ENCODE assay signal across 9 mouse cellular contexts in genomic region chr11:98981289-98981996, GRCm38 (mm10). TPM values are rescaled to one million over a fixed set of nuclear protein-coding genes. Genes with fewer than 3 reads are reported as not detected.
DNase-seq lines count a peak whose midpoint lies in the region; ATAC-seq lines count a peak whose summit lies in the region.
"Had no signal": no experiment of that assay in that cellular context is flagged by ENCODE, and none has a peak within 500 bp of the region (broad histone marks: within the 10 kb centered on the region; RNA-seq: fewer than 3 reads in every experiment).

No protein-coding gene starts in this region.

- H3K9ac ChIP-seq in lung, embryonic 16.5 days (ENCODE audit: low read length): peak overlapping the region; percentile 60
- H3K9ac ChIP-seq in forebrain, embryonic 14.5 days (ENCODE audit: low read length): peak overlapping the region; percentile 76
- peak overlapping the region; percentile 75 for H3K9ac ChIP-seq in neural tube, embryonic 15.5 days (replicated peaks)

- peaks cover 3% of the 10 kb centered on the region; the same call in 1 of the 2 replicates for H3K27me3 ChIP-seq in lung, embryonic 16.5 days (ENCODE audit: control insufficient read depth, insufficient read depth, low read depth, low read length)
- peaks cover 13% of the 10 kb centered on the region; the same call in 1 of the 2 replicates for H3K27me3 ChIP-seq in forebrain, embryonic 14.5 days (replicated peaks; ENCODE audit: control insufficient read depth, insufficient read depth, low read length)
- H3K27me3 ChIP-seq in limb, embryonic 10.5 days (ENCODE audit: low read depth, poor library complexity, severe bottlenecking): peaks cover 44% of the 10 kb centered on the region
- no peaks in the 10 kb centered on the region for H3K27me3 ChIP-seq in neural tube, embryonic 15.5 days (replicated peaks)

- no peaks in the 10 kb centered on the region for H3K36me3 ChIP-seq in lung, embryonic 16.5 days (ENCODE audit: control insufficient read depth, insufficient read depth, low read length)
- no peaks in the 10 kb centered on the region for H3K36me3 ChIP-seq in forebrain, embryonic 14.5 days (ENCODE audit: control insufficient read depth, insufficient read depth, low read length)
- H3K36me3 ChIP-seq in limb, embryonic 10.5 days: no peaks in the 10 kb centered on the region
- H3K36me3 ChIP-seq in neural tube, embryonic 15.5 days: no peaks in the 10 kb centered on the region

- peaks cover 8% of the 10 kb centered on the region; the same call in 1 of the 2 replicates for H3K4me1 ChIP-seq in lung, embryonic 16.5 days (replicated peaks; ENCODE audit: control insufficient read depth, insufficient read depth, low read length)
- peaks cover 3% of the 10 kb centered on the region for H3K4me1 ChIP-seq in forebrain, embryonic 14.5 days (ENCODE audit: control insufficient read depth, insufficient read depth, low read length)
- H3K4me1 ChIP-seq in limb, embryonic 10.5 days: peaks cover 45% of the 10 kb centered on the region
- H3K4me1 ChIP-seq in neural tube, embryonic 15.5 days: peaks cover 28% of the 10 kb centered on the region

- peak overlapping the region; percentile 60 for H3K4me3 ChIP-seq in lung, embryonic 16.5 days (ENCODE audit: low read length)
- peak overlapping the region; percentile 56 for H3K4me3 ChIP-seq in forebrain, embryonic 14.5 days (ENCODE audit: low read depth, low read length)
- H3K4me3 ChIP-seq in limb, embryonic 10.5 days: peak overlapping the region; percentile 69
- peak overlapping the region; percentile 65 for H3K4me3 ChIP-seq in neural tube, embryonic 15.5 days (replicated peaks)

- DNase-seq in lung, postnatal 36 days: no peak
- DNase-seq in forebrain, embryonic 14.5 days (ENCODE audit: low spot score): no peak
- peak; percentile 32 for DNase-seq in limb, embryonic 10.5 days (ENCODE audit: low spot score)
- no peak for DNase-seq in urinary bladder, postnatal 36 days (ENCODE audit: low spot score in 2 of 2)
- DNase-seq in right cerebral cortex, adult 18-20 months: no peak
- no peak for DNase-seq in adrenal gland, adult 2 months

- H3K27ac ChIP-seq in lung, embryonic 16.5 days (ENCODE audit: low read length): no peak overlapping the region
- H3K27ac ChIP-seq in forebrain, embryonic 14.5 days (ENCODE audit: low read depth, low read length): peak overlapping the region; percentile 78; the same call in 1 of the 2 replicates
- H3K27ac ChIP-seq in limb, embryonic 10.5 days: peak overlapping the region; percentile 79
- H3K27ac ChIP-seq in neural tube, embryonic 15.5 days (replicated peaks): peak overlapping the region; percentile 96
- H3K27ac ChIP-seq: macrophage had no signal

- 36% methylated on average over 20 of the region's 20 CpGs for WGBS in lung, embryonic 16.5 days
- 35% methylated on average over 20 of the region's 20 CpGs for WGBS in forebrain, embryonic 14.5 days
- 37% methylated on average over 20 of the region's 20 CpGs for WGBS in limb, embryonic 10.5 days
- 28% methylated on average over 20 of the region's 20 CpGs for whole genome bisulfite sequencing in neural tube, embryonic 15.5 days

- ATAC-seq in lung, embryonic 16.5 days (ENCODE audit: low read depth): no peak; the same call in 1 of the 2 replicates
- peak; percentile 37; the same call in 1 of the 2 replicates for ATAC-seq in forebrain, embryonic 14.5 days
- peak; percentile 28; the same call in 1 of the 2 replicates for ATAC-seq in neural tube, embryonic 15.5 days (ENCODE audit: low FRiP score)

- peak overlapping the region; percentile 98 for H3K4me2 ChIP-seq in lung, embryonic 16.5 days (ENCODE audit: low read depth, low read length)
- H3K4me2 ChIP-seq in forebrain, embryonic 14.5 days (ENCODE audit: low read length): peak overlapping the region; percentile 88
- peak overlapping the region; percentile 80 for H3K4me2 ChIP-seq in neural tube, embryonic 15.5 days

- H3K9me3 ChIP-seq in lung, embryonic 16.5 days (ENCODE audit: control insufficient read depth, low read length): no peaks in the 10 kb centered on the region
- H3K9me3 ChIP-seq in forebrain, embryonic 14.5 days (replicated peaks; ENCODE audit: control insufficient read depth, low read length): no peaks in the 10 kb centered on the region
- no peaks in the 10 kb centered on the region for H3K9me3 ChIP-seq in limb, embryonic 10.5 days (replicated peaks)
- no peaks in the 10 kb centered on the region for H3K9me3 ChIP-seq in neural tube, embryonic 15.5 days (replicated peaks)

RNA-seq across cellular contexts. Expression of gene Gjd3, which starts 1.4 kb away (rescaled TPM):
- polyA plus RNA-seq in lung, embryonic 16.5 days (2015; fragmentation: Nextera tagmentation; extraction: Ambion mirVana): 0.31 TPM in 1 of 2 replicates, not detected in the other
- polyA plus RNA-seq in forebrain, embryonic 14.5 days (2014; fragmentation: Nextera tagmentation; extraction: Ambion mirVana): 0.27 and 0.28 TPM in 2 replicates
- polyA plus RNA-seq in limb, embryonic 10.5 days (2016; fragmentation: Nextera tagmentation; extraction: Ambion mirVana): 0.24 and 0.29 TPM in 2 replicates
- 2.2 and 3.0 TPM in 2 replicates for polyA plus RNA-seq in neural tube, embryonic 15.5 days (2015; fragmentation: Nextera tagmentation; extraction: Ambion mirVana)
- total RNA-seq in adrenal gland, adult 2 months (2021): not detected
- 1.1 and 1.2 TPM in 2 replicates for polyA plus RNA-seq in adrenal gland, adult 2 months (2012; rRNA removed)
- polyA plus RNA-seq: macrophage had no signal

RNA-seq across cellular contexts. Expression of gene Top2a, which starts 42.5 kb away (rescaled TPM):
- polyA plus RNA-seq in lung, embryonic 16.5 days (2015; fragmentation: Nextera tagmentation; extraction: Ambion mirVana): 257 and 270 TPM in 2 replicates
- polyA plus RNA-seq in forebrain, embryonic 14.5 days (2014; fragmentation: Nextera tagmentation; extraction: Ambion mirVana): 135 and 150 TPM in 2 replicates
- polyA plus RNA-seq in limb, embryonic 10.5 days (2016; fragmentation: Nextera tagmentation; extraction: Ambion mirVana): 291 and 354 TPM in 2 replicates
- 25.8 and 71.2 TPM in 2 replicates for polyA plus RNA-seq in neural tube, embryonic 15.5 days (2015; fragmentation: Nextera tagmentation; extraction: Ambion mirVana)
- total RNA-seq in adrenal gland, adult 2 months (2021): 1 to 10 TPM; 4.1 to 8.1 TPM
- polyA plus RNA-seq in adrenal gland, adult 2 months (2012; rRNA removed): 0.28 and 0.29 TPM in 2 replicates

RNA-seq across cellular contexts. Expression of gene Rara, which starts 53.8 kb away (rescaled TPM):
- 35.4 and 37.2 TPM in 2 replicates for polyA plus RNA-seq in lung, embryonic 16.5 days (2015; fragmentation: Nextera tagmentation; extraction: Ambion mirVana)
- polyA plus RNA-seq in forebrain, embryonic 14.5 days (2014; fragmentation: Nextera tagmentation; extraction: Ambion mirVana): 8.2 and 9.8 TPM in 2 replicates
- polyA plus RNA-seq in limb, embryonic 10.5 days (2016; fragmentation: Nextera tagmentation; extraction: Ambion mirVana): 38.4 and 43.7 TPM in 2 replicates
- 17.3 and 19.9 TPM in 2 replicates for polyA plus RNA-seq in neural tube, embryonic 15.5 days (2015; fragmentation: Nextera tagmentation; extraction: Ambion mirVana)
- total RNA-seq in adrenal gland, adult 2 months (2021): 10 to 100 TPM; 17.0 to 30.8 TPM
- 43.7 and 44.9 TPM in 2 replicates for polyA plus RNA-seq in adrenal gland, adult 2 months (2012; rRNA removed)

RNA-seq across cellular contexts. Expression of gene Igfbp4, which starts 59.6 kb away (rescaled TPM):
- polyA plus RNA-seq in lung, embryonic 16.5 days (2015; fragmentation: Nextera tagmentation; extraction: Ambion mirVana): 498 TPM in 2 replicates
- polyA plus RNA-seq in forebrain, embryonic 14.5 days (2014; fragmentation: Nextera tagmentation; extraction: Ambion mirVana): 125 and 139 TPM in 2 replicates
- polyA plus RNA-seq in limb, embryonic 10.5 days (2016; fragmentation: Nextera tagmentation; extraction: Ambion mirVana): 899 and 1,008 TPM in 2 replicates
- polyA plus RNA-seq in neural tube, embryonic 15.5 days (2015; fragmentation: Nextera tagmentation; extraction: Ambion mirVana): 151 and 215 TPM in 2 replicates
- total RNA-seq in adrenal gland, adult 2 months (2021): 100 to 1,000 TPM in 1 of 2 experiments, 10 to 100 TPM in 1; 93.9 to 147 TPM
- 144 and 247 TPM in 2 replicates for polyA plus RNA-seq in adrenal gland, adult 2 months (2012; rRNA removed)

Comparison
In these comparisons a context has a peak if more than half of its experiments do, and no peak if none do; other contexts are left out.
1. RNA of gene Top2a, which starts 42.5 kb away (polyA plus RNA-seq): 291 to 354 TPM in limb, embryonic 10.5 days, 257 to 270 TPM in lung, embryonic 16.5 days, 135 to 150 TPM in forebrain, embryonic 14.5 days and 25.8 to 71.2 TPM in neural tube, embryonic 15.5 days; 0.28 to 0.29 TPM in adrenal gland, adult 2 months; every median in the first group is over 10 times any median in the second.
2. Peak in every context shown above with its lines, with median percentiles within 50 percentile points of each other: H3K4me2 ChIP-seq, H3K4me3 ChIP-seq and H3K9ac ChIP-seq.